Mouse (Mus musculus): Measurements from ENCODE around the gene Rabggtb. TPM values are rescaled to one million over a fixed set of nuclear protein-coding genes. Genes with fewer than 3 reads are reported as not detected.

Gene Rabggtb
- total and polyA plus RNA-seq, 2 experiments from 2014 or later: 56.4 to 159 TPM

DNA sequence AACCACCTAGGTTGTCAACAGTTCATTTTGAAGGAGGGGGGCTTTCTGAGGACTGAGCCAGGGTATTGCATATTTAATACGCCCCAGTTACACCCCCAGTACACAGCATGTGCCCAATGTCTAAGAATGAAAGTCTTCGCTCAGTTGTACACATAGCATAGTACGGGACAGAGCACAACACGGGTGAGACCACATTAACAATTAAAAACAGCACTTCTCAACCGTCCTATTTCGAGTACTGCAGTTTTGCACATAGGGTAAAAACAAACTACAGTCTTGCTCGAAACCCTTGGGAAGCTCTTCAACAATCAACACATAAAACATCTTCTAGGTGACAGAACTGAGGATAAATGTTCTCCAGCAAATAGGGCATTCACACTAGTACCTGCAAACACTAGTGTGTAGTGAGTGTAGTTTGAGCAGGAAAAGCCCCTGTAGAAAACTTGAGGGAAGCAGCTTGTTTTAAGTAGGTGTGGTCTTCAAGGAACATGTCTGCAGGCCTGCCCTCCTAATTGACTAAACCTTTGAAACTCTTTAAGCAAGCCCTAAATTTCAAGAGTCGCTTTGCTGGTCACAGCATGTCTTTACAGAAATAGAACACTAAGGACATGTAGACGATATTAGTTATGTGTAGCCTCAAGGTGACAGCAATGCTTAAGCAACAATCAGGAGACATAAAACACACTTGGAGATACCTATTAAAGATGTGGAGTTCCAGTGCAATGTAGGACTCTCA is 6.5 kb downstream of the Rabggtb start, which contains the start of gene Msh4:
Msh4 (minus strand) TSS at position 3 of the 736 bp plus-strand sequence.
- peaks cover 30% of the 10 kb centered on the region for H3K4me1 ChIP-seq (ENCODE audit: control insufficient read depth, insufficient read depth)
- H3K9me3 ChIP-seq (replicated peaks; ENCODE audit: control insufficient read depth, low read length): no peaks in the 10 kb centered on the region
- TF ChIP-seq EP300 (IDR thresholded peaks at IDR 0.05; ENCODE audit: low read depth) (no peak), CTCF (IDR thresholded peaks at IDR 0.05; ENCODE audit: low read depth) (no peak)
- H3K9ac ChIP-seq (replicated peaks; ENCODE audit: low read depth, low read length): no peak within 1 kb of the TSS
- no peaks in the 10 kb centered on the region for H3K27me3 ChIP-seq (ENCODE audit: control insufficient read depth, insufficient read depth, low read length)
- H3K4me2 ChIP-seq (ENCODE audit: low read depth, low read length): no peak within 1 kb of the TSS
- no peak within 1 kb of the TSS for H3K4me3 ChIP-seq (ENCODE audit: low read depth, low read length)
- peak within 1 kb of the TSS; percentile 37; the same call in 1 of the 2 replicates for H3K27ac ChIP-seq (ENCODE audit: low read depth)
- WGBS: 71% methylated on average over 9 of the region's 9 CpGs
- DNase-seq (ENCODE audit: low spot score): no peak
- no peak for ATAC-seq (ENCODE audit: insufficient read depth, low read depth)
- peaks cover 81% of the 10 kb centered on the region for H3K36me3 ChIP-seq (replicated peaks; ENCODE audit: control insufficient read depth, insufficient read depth, low read length)

- H3K4me1 ChIP-seq (ENCODE audit: control insufficient read depth, insufficient read depth): peaks cover 22% of the 10 kb centered on the region
- ATAC-seq (ENCODE audit: insufficient read depth, low read depth): no peak
- DNase-seq (ENCODE audit: low spot score): no peak
- no peaks in the 10 kb centered on the region for H3K27me3 ChIP-seq (ENCODE audit: control insufficient read depth, insufficient read depth, low read length)
- H3K9ac ChIP-seq (replicated peaks; ENCODE audit: low read depth, low read length): no peak overlapping the region
- no peak overlapping the region for H3K4me2 ChIP-seq (ENCODE audit: low read depth, low read length)
- 82% methylated on average over 49 of the region's 49 CpGs for WGBS
- H3K9me3 ChIP-seq (replicated peaks; ENCODE audit: control insufficient read depth, low read length): no peaks in the 10 kb centered on the region
- H3K36me3 ChIP-seq (replicated peaks; ENCODE audit: control insufficient read depth, insufficient read depth, low read length): peaks cover 73% of the 10 kb centered on the region
- no peak for TF ChIP-seq CTCF (IDR thresholded peaks at IDR 0.05; ENCODE audit: low read depth)
- no peak for TF ChIP-seq EP300 (IDR thresholded peaks at IDR 0.05; ENCODE audit: low read depth)
- no peak overlapping the region for H3K4me3 ChIP-seq (ENCODE audit: low read depth, low read length)
- no peak overlapping the region for H3K27ac ChIP-seq (ENCODE audit: low read depth)
Measured at GRCm38 (mm10) chr3:153905251-153906135, 7.3 kb downstream of the Rabggtb start.

DNA sequence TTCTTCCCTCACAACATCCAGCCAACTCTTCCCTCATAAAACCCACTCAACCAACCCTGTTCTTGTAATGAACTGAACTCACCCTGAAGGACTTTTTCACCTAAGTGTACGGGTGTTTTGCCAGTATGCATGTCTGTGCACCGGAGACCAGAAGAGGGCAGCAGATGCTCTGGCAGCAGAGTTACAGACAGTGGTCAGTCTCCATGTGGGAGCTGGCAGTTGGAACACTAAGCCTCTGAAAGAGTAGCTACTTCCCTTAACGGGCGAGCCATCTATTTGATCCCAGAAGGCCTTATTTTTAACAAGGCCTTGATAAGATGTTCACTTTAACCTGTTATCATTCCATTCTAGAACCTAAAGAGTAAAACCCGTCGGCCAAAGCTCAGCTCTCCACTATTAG is 8.2 kb downstream of the Rabggtb start:
- DNase-seq (ENCODE audit: low spot score): peak; percentile 61
- Histone ChIP-seq H3K36me3 (replicated peaks; ENCODE audit: control insufficient read depth, insufficient read depth, low read length) (peaks cover 64% of the 10 kb centered on the region), H3K4me3 (ENCODE audit: low read depth, low read length) (no peak overlapping the region), H3K9me3 (replicated peaks; ENCODE audit: control insufficient read depth, low read length) (no peaks in the 10 kb centered on the region), H3K4me1 (ENCODE audit: control insufficient read depth, insufficient read depth) (peaks cover 13% of the 10 kb centered on the region), H3K27me3 (ENCODE audit: control insufficient read depth, insufficient read depth, low read length) (no peaks in the 10 kb centered on the region), H3K27ac (ENCODE audit: low read depth) (no peak overlapping the region), H3K9ac (replicated peaks; ENCODE audit: low read depth, low read length) (no peak overlapping the region), H3K4me2 (ENCODE audit: low read depth, low read length) (no peak overlapping the region)
- ATAC-seq (ENCODE audit: insufficient read depth, low read depth): peak; percentile 63; the same call in 1 of the 2 replicates
- 49% methylated on average over 6 of the region's 6 CpGs for WGBS
- TF ChIP-seq EP300 (IDR thresholded peaks at IDR 0.05; ENCODE audit: low read depth): no peak
- TF ChIP-seq CTCF (IDR thresholded peaks at IDR 0.05; ENCODE audit: low read depth): peak; percentile 73

DNA sequence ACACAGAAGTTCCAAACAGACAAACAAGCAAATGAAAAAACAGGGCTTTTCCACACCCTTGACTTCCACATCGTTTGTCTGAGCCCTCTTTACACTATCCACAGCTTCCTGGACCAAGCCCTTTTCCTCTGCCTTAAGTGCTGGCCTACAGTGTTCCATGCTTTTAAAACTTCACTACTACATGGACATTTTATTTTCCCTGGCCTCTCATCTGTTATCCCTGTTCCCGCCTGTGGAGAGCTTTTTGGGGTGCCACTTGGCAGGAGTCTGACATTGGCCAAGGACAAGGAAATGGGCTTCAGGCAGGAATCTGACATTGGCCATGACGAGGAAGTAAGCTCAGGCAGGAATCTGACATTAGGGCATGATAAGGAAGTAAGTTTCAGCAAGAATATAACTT is 10.2 kb downstream of the Rabggtb start:
- TF ChIP-seq EP300 (IDR thresholded peaks at IDR 0.05; ENCODE audit: low read depth): no peak
- TF ChIP-seq CTCF (IDR thresholded peaks at IDR 0.05; ENCODE audit: low read depth): no peak
- Histone ChIP-seq H3K27me3 (ENCODE audit: control insufficient read depth, insufficient read depth, low read length) (no peaks in the 10 kb centered on the region), H3K4me1 (ENCODE audit: control insufficient read depth, insufficient read depth) (no peaks in the 10 kb centered on the region), H3K4me2 (ENCODE audit: low read depth, low read length) (no peak overlapping the region), H3K4me3 (ENCODE audit: low read depth, low read length) (no peak overlapping the region), H3K27ac (ENCODE audit: low read depth) (no peak overlapping the region; the same call in 1 of the 2 replicates), H3K9ac (replicated peaks; ENCODE audit: low read depth, low read length) (no peak overlapping the region), H3K9me3 (replicated peaks; ENCODE audit: control insufficient read depth, low read length) (no peaks in the 10 kb centered on the region), H3K36me3 (replicated peaks; ENCODE audit: control insufficient read depth, insufficient read depth, low read length) (peaks cover 44% of the 10 kb centered on the region)
- WGBS: 34% methylated on average over 3 of the region's 3 CpGs
- DNase-seq (ENCODE audit: low spot score) (no peak), ATAC-seq (ENCODE audit: insufficient read depth, low read depth) (no peak)

DNA sequence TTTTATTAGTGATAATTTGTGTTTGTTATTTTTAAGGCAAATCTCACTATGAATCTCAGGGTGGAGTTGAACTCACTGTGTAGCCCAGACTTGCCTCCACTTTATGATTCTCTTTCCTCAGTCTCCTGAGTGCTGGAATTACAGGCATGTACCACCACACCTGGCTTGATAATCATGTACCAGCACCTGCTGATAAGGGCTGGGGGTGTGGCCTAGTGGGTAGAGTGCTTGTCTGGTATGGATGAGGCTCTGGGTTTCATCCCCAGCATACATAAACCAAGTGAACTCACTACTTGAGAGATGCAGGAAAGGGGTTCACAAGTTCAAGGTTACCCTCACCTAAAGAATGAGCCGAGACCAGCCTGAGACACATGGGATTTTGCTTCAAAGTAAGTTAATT is 10.9 kb downstream of the Rabggtb start:
- WGBS: 53% methylated on average over 1 of the region's 1 CpGs
- ATAC-seq (ENCODE audit: insufficient read depth, low read depth) (no peak), DNase-seq (ENCODE audit: low spot score) (no peak)
- Histone ChIP-seq H3K4me1 (ENCODE audit: control insufficient read depth, insufficient read depth) (no peaks in the 10 kb centered on the region), H3K27me3 (ENCODE audit: control insufficient read depth, insufficient read depth, low read length) (no peaks in the 10 kb centered on the region), H3K4me2 (ENCODE audit: low read depth, low read length) (no peak overlapping the region), H3K4me3 (ENCODE audit: low read depth, low read length) (no peak overlapping the region), H3K9me3 (replicated peaks; ENCODE audit: control insufficient read depth, low read length) (no peaks in the 10 kb centered on the region), H3K9ac (replicated peaks; ENCODE audit: low read depth, low read length) (no peak overlapping the region), H3K27ac (ENCODE audit: low read depth) (no peak overlapping the region), H3K36me3 (replicated peaks; ENCODE audit: control insufficient read depth, insufficient read depth, low read length) (peaks cover 37% of the 10 kb centered on the region)
- TF ChIP-seq EP300 (IDR thresholded peaks at IDR 0.05; ENCODE audit: low read depth): no peak
- no peak for TF ChIP-seq CTCF (IDR thresholded peaks at IDR 0.05; ENCODE audit: low read depth)

Data from heart, postnatal 0 days (tissue).